Mouse (Mus musculus): Measurements from ENCODE around the gene Cntnap2.
"Not testable (repeated sequence)": the region's sequence is repeated elsewhere in the genome, so short reads cannot be mapped to it uniquely, and the experiment has no call there.

The Cntnap2 gene

DNA sequence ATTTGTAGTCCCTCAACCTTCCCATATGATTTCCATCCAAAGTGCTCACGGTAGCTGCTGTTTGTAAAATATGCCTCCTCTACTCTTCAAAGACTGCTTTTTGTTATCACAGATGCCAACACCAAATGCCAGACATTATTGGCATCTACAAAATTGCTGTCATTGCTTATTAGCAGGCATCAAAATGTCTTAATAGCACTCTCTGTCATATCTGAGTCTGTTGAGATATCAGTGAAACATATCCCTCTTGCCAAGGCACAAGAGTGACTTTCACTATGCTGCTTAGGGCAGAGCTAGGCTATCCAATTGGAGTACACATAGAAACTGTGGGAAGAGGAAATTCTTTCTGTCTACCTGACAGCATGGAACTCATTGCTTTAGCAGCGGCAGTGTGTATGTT, 1301.9 kb downstream of the Cntnap2 start:
- DNase-seq = no peak

GRCm38 (mm10) chr6:46362156-46362555, 1303.0 kb downstream of the Cntnap2 start:
- DNase-seq = no peak

DNA sequence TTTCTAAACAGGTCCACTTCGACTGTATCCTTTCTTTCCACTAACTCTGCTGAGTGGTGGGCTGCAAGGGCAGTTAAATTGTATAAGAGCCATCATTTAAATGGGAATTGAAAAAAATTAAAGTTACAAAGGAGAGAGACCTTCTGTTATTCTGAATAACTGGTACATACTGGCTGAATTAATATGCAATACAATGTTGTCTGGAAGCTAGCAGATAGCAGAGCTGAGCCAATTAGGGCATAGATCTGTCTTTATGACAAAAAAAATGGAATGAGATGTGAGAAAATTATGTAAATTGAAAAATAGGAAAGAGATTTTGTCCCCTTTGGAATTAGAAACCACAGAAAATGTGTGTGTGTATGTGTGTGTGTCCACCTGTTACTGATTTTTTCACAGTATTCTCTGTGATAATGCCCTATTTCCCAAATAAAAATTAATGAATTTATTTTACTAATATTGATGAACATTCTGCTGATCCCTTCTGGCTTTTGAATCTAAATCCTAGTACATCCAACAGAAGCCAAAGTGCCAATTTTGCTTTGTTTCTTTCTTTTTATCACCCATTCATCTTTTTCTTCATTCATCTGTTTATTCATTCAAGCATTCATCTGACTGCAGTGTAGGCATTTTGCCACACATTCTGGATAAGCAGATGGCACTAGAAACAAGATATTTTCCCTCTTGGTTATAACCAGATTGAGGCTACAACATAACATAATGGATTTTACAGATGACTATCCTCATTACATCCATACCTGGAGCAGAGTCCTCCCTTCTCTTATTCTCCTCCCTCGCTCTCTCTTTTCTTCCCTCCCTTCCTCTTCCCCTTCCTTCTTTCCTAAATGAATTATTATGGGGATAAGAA, 1339.8 kb downstream of the Cntnap2 start:
- DNase-seq = no peak

DNA sequence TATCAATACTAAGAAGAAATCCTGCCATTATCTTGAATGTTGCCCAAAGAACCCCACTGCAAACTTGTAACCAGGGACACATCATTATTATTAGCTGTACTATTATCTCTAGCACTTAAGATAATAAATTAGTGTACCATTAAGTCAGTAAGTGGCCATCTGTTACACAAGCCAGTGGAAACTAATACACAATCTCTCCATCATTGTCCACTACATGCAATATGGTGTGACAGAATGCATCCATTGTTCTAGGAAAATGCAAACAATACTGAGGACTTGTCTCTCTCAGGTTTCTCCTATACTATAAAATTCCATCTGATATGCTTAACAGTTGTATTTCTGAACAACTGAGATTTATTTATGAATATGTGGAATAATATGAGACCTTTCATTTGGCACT, 1355.0 kb downstream of the Cntnap2 start:
- DNase-seq = no peak

DNA sequence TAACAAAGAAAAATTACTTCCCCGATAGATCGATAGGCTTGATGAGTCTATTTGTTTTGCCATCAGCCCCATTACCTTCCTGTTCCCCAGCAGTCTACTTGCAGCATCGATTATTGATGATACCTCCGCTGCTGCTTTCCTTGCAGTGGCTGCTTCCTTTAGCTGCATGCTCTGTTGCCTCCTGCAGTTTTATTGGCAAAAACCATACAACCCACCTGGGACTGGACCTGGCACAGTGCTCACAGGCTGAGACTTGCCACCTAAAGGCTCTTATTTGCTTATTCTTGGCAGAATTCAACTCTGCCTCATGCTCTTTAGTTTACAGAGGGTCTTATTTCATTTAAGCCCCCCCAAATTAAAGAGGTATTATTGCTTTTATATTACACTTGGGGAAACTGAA, 1355.4 kb downstream of the Cntnap2 start:
- no peak for DNase-seq

DNA sequence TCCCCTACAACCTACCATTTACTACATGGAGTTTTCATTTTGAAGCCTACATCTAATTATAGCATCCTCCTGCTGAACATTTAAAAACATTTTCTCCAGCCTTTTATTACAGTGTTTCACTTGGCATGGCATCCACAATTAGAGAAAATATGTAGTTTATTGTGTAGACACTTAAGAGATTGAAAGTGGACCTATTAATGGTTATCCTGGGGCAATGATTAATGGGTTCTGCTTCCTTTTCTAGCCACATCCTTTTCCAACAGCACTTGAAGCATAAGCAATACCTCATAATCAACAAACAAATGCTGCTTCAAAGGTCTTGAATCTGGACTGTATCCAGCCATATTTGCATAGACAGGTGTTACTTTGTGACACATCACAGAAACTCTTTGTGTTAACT, 1360.7 kb downstream of the Cntnap2 start:
- DNase-seq = no peak

- DNase-seq = no peak
Observed at GRCm38 (mm10) chr6:46420349-46420748, 1361.2 kb downstream of the Cntnap2 start.

DNA sequence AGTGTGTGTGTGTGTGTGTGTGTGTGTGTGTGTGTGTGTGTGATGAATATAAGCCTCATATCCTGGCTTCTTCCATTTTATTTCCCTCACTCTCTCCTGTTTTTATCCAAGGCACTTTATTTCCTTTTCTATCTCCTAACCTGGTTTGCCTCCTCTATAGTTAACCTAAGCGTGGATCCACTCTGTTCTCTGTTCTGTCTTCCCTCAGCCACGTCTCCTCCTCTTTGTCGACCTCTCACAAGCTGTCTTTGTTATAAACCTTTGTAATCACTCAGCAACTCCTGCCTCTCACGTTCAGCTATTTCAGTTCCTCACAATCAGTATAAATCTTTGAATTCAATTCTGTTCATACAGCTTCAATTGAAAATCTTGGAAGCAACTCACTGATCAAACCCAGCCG, 1369.1 kb downstream of the Cntnap2 start:
- DNase-seq = no peak

GRCm38 (mm10) chr6:46450917-46451638, 1391.9 kb downstream of the Cntnap2 start:
- no peak for DNase-seq

GRCm38 (mm10) chr6:46472683-46473082, 1413.5 kb downstream of the Cntnap2 start:
- DNase-seq = no peak

- DNase-seq = no peak
Observed at GRCm38 (mm10) chr6:46484392-46484791, 1425.2 kb downstream of the Cntnap2 start.

- no peak for DNase-seq
Observed at GRCm38 (mm10) chr6:46502786-46503185, 1443.6 kb downstream of the Cntnap2 start.

DNA sequence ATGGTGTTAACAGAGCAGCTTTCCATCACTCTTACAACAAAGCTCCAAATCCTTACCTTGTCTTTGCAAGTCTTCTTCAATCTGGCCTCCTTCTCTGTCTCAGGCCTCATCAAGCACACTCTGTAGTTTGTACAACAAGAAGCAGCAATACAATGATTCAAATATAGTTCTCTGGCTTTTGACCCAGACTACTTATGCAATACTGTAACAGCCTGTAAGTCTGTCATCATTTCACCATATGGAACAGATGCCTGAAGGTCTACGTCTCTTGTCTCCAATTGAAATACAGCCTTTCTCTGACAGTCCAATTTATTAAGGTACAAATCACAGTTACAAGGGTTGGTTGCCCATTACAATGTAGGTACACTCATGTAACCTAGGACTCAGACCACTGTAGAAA, 1453.7 kb downstream of the Cntnap2 start:
- DNase-seq = no peak

GRCm38 (mm10) chr6:46537586-46537985, 1478.4 kb downstream of the Cntnap2 start:
- DNase-seq = not testable (repeated sequence)

DNA sequence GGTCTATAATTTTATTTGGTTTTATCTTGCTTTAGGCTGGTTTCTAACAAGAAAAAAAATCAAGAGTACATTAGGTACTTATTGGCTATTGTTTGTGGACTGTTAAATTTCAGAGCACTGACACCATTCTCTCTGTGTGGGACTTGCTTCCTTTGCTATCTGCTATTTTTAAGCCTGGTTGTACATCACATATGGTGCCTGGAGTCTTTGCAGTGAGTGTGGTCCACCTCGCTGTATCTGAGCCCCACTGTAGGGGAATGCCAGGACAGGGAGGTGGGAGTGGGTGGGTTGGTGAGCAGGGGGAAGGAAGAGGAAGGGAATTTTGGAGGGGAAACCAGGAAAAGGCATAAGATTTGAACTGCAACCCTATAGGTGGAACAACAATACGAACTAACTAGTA, 1504.3 kb downstream of the Cntnap2 start:
- DNase-seq = no peak

DNA sequence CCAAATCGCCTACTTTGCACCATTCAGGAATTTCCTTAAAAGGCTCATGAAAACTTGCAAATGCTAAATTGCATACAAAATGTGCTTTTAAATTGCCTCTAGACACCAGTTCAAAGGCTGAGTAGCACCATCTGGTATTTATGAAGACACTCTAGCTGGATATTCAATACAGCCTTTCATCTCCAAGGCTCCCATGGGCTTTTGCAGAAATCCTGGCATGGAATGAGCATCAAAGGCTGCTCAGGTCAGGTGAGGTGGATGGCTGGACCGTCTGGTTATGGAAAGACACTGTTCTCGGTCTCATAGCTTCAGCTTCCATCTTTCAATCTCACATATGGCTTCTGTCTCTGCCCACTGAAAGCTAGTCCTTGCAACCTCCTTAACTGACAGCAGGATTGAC, 1515.9 kb downstream of the Cntnap2 start:
- DNase-seq = no peak

DNA sequence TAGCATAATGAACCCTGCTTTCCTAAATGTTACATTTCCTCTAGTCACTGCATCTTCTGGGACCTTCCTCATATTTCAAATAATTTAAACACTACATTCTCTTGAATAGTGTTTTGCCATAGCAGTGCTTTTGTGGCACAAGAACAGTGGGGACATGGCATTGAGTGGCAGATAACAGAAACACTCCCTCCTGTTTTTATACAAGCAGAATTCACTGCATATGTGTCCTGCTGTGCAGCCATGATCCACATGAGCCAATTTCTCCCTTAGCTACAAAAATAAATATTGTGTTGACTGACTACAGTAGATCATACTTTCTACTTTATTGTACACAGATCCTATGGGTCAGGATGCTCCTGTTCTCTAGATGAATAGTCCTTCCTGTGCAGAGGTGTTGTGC, 1553.2 kb downstream of the Cntnap2 start:
- DNase-seq = no peak

- no peak for DNase-seq
Observed at GRCm38 (mm10) chr6:46612872-46613271, 1553.7 kb downstream of the Cntnap2 start.

- no peak for DNase-seq
Observed at GRCm38 (mm10) chr6:46669018-46669417, 1609.9 kb downstream of the Cntnap2 start.

DNA sequence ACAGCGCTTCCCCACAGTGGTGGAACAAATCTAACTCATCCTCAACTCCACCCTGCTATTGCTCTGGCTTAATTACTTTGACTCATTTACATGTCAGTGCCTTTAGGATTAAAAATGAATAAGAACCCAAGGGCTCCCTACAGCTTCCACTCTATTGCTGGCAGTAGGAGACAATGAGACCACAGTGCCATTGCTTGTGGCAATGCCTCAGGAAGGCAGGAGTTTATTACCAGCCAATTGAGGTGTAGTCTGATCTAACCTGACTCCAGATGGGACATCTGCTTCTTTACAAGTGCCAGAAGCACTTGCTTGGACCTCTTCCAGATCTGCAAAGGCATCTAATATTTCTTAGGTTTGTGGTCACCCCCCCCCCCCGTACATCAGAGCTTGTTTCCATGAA, 1615.9 kb downstream of the Cntnap2 start:
- no peak for DNase-seq

DNA sequence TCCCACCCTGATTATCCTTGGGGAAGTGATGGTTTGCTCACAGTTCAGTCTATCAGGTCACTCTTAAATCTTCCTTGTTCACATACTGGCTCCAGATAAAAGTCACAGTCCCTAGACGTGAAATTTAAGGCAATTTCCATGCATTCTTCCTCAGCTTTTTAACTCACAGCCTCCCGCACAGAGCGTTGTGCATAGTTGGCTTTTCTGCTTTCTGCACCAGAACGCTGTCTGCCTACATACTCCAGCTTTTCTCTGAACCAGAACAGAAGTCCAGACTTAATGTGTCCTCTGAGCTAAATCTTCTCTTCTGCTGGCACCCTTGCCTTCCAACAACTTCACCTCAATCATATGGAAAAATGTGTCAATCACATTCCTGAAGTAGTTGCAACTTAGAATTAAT, 1616.5 kb downstream of the Cntnap2 start:
- DNase-seq = no peak

GRCm38 (mm10) chr6:46696187-46696586, 1637.0 kb downstream of the Cntnap2 start:
- DNase-seq = no peak

DNA sequence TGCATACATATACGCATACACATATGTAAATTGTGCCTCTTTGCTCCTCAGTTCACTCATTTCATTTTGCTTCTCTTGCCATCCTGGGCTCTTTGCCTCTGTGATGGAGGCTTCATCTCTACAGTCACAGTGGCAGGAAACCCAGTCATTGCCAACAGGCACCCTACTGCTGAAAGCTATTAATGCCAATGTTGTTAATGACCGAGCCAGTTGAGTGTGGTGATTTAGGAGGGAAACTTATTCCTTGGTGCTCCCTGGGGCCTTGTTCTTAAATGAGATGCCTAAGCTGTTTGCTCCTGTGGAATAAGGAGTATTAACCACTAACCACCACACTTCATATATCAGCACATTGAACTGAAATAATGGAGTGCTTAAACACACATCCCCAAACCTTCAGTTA, 1640.2 kb downstream of the Cntnap2 start:
- DNase-seq = no peak

Measured in spleen, adult 18-20 months (tissue).